Mouse (Mus musculus) heart, postnatal 0 days (tissue): ENCODE data around the gene Mast4.

Experiments
- CTCF ChIP-seq: IDR thresholded peaks from 2 replicates; pipeline ENCODE4 v1.5.1; 2016; ENCODE audit warnings: antibody characterized with exemption, control low read depth, low read depth
- EP300 ChIP-seq: IDR thresholded peaks from 2 replicates; pipeline ENCODE4 v1.6.1; 2016; ENCODE audit warnings: antibody characterized with exemption, low read depth

DNA sequence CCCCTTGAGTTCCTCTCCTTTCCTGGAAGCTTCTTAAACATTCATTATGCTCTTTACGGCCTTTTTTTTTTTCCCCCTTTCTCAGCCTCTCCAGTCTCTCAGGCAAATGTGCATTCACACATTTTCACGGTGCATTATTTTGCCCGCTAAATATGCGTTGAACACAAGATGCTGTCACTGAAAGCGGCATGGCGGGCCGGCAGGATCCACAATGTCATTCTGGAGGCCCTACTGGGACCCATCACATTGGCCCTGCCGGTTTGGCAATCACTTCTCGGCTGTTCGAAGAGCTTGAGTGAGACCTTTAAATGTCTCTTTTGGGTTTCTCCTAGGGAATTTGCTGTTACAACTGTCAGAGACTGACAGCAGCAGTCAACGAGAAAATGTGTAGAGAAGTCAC is 569.1 kb downstream of the Mast4 start:
- no peak for TF ChIP-seq EP300
- TF ChIP-seq CTCF: no peak
